ENCODE assay signal across 11 mouse cellular contexts in the genomic region with DNA sequence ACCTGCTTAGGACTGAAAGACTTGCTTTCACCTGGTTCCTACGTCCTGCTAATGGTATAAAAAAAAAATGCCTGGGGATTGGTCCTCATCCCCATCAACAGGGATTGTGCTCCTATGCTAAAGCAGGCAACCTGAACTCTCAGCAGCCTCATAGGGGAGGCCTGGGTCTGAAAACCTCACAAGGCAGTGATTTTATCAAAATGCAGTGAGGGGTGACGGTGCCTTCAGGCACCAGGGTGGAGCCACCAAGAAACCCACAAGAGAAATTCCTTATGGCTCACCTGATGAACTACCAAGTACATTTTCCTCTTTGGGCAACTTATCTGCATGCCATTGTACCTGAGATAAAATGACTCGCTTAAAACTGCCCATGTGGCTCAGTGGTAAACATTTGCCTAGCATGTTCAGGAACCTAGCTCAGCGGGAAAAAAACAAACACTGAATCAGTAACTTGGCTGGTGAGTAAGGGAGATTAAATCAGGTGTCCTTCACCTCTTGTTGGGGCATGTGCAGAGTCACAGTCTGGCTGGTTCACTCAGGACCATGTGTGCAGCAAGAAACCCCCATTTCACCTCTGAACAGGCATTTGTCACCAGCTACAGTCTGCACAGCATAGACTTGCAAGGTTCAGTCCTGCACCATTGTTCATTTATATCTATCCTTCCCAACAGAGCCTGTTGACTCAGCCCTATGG. TPM values are rescaled to one million over a fixed set of nuclear protein-coding genes. Genes with fewer than 3 reads are reported as not detected.
DNase-seq lines count a peak whose midpoint lies in the region; ATAC-seq and TF ChIP-seq lines count a peak whose summit lies in the region.
"Had no signal": no experiment of that assay in that cellular context is flagged by ENCODE, and none has a peak within 500 bp of the region (broad histone marks: within the 10 kb centered on the region; RNA-seq: fewer than 3 reads in every experiment).

No protein-coding gene starts in this region.

- H3K9ac ChIP-seq in liver, embryonic 13.5 days: no peak overlapping the region
- H3K9ac ChIP-seq: neural tube, embryonic 15.5 days had no signal

- no peak overlapping the region for H3K4me2 ChIP-seq in liver, embryonic 13.5 days
- H3K4me2 ChIP-seq: neural tube, embryonic 15.5 days had no signal

- peak; percentile 70 for ATAC-seq in liver, embryonic 13.5 days (ENCODE audit: low read depth)

- peaks cover 7% of the 10 kb centered on the region; the same call in 1 of the 2 replicates for H3K4me1 ChIP-seq in liver, embryonic 13.5 days (replicated peaks)
- H3K4me1 ChIP-seq in small intestine, adult 2 months (ENCODE audit: control insufficient read depth, insufficient read depth, insufficient read length, low read length): peaks cover 15% of the 10 kb centered on the region; the same call in 1 of the 2 replicates
- H3K4me1 ChIP-seq: neural tube, embryonic 15.5 days had no signal

- peak; percentile 66 for DNase-seq in adrenal gland, adult 2 months
- DNase-seq in adrenal gland, postnatal 25 days: no peak
- DNase-seq in kidney, adult 18-20 months: peak; percentile 36
- no peak for DNase-seq in liver, embryonic 13.5 days
- DNase-seq in left cerebral cortex, adult 11 months (ENCODE audit: low spot score): no peak
- DNase-seq in layer of hippocampus, adult 9-10 months (ENCODE audit: low spot score): no peak
- no peak for DNase-seq in thymus, postnatal 14 days

- H3K27ac ChIP-seq in liver, embryonic 13.5 days: no peak overlapping the region
- H3K27ac ChIP-seq in small intestine, adult 2 months (ENCODE audit: insufficient read depth, low read depth, low read length): peak overlapping the region; percentile 39; the same call in 1 of the 2 replicates
- H3K27ac ChIP-seq: neural tube, embryonic 15.5 days had no signal

- H3K27me3 ChIP-seq in liver, embryonic 13.5 days: no peaks in the 10 kb centered on the region
- H3K27me3 ChIP-seq in small intestine, adult 2 months (ENCODE audit: control insufficient read depth, insufficient read depth, low read length): no peaks in the 10 kb centered on the region
- H3K27me3 ChIP-seq: neural tube, embryonic 15.5 days had no signal

- no peak for TF ChIP-seq CTCF in small intestine, adult 2 months (IDR thresholded peaks at IDR 0.05; ENCODE audit: extremely low read depth, insufficient read length, insufficient replicate concordance, low read depth, low read length)

- no peaks in the 10 kb centered on the region for H3K9me3 ChIP-seq in liver, embryonic 13.5 days (replicated peaks)
- H3K9me3 ChIP-seq: neural tube, embryonic 15.5 days had no signal

- H3K36me3 ChIP-seq in liver, embryonic 13.5 days: no peaks in the 10 kb centered on the region
- H3K36me3 ChIP-seq in small intestine, adult 2 months (ENCODE audit: control insufficient read depth, insufficient read depth, low read length): peaks cover 59% of the 10 kb centered on the region
- H3K36me3 ChIP-seq: neural tube, embryonic 15.5 days had no signal

- no peak overlapping the region for H3K4me3 ChIP-seq in liver, embryonic 13.5 days (replicated peaks)
- no peak overlapping the region for H3K4me3 ChIP-seq in small intestine, adult 2 months (ENCODE audit: low read depth, low read length)
- H3K4me3 ChIP-seq: neural tube, embryonic 15.5 days had no signal

- 36% methylated on average over 4 of the region's 4 CpGs for WGBS in liver, embryonic 13.5 days (ENCODE audit: insufficient replicate concordance)
- WGBS in small intestine, adult 2 months: 47% methylated on average over 4 of the region's 4 CpGs

- no peak for TF ChIP-seq POLR2A in small intestine, adult 2 months (IDR thresholded peaks at IDR 0.05; ENCODE audit: low read depth, low read length)

RNA-seq across cellular contexts. Expression of a gene that starts 17.0 kb away (rescaled TPM):
- under 1 TPM in 1 of 2 experiments, not detected in 1; 0.37 TPM for total RNA-seq in adrenal gland, adult 2 months (2021)
- 0.29 TPM in 1 of 2 replicates, not detected in the other for polyA plus RNA-seq in adrenal gland, adult 2 months (2012; rRNA removed)
- not detected in 2 replicates for total RNA-seq in adrenal gland, postnatal 25 days (2021)
- 2.5 and 3.3 TPM in 2 replicates for polyA plus RNA-seq in liver, embryonic 13.5 days (2015; fragmentation: Nextera tagmentation; extraction: Ambion mirVana)
- polyA plus RNA-seq in small intestine, adult 2 months (2012; rRNA removed): 39.8 and 71.1 TPM in 2 replicates
- total RNA-seq: heart, adult 8-10 months; heart, postnatal 4 days had no signal
- polyA plus RNA-seq: neural tube, embryonic 15.5 days had no signal

Comparison
In these comparisons a context has a peak if more than half of its experiments do, and no peak if none do; other contexts are left out.
1. DNase-seq: peak in adrenal gland, adult 2 months (single experiment) and kidney, adult 18-20 months (single experiment); none in adrenal gland, postnatal 25 days (single experiment), liver, embryonic 13.5 days (single experiment), left cerebral cortex, adult 11 months (single experiment), layer of hippocampus, adult 9-10 months (single experiment) and thymus, postnatal 14 days (single experiment).